Mouse (Mus musculus): ENCODE data around the gene Atf1.

Gene Atf1

GRCm38 (mm10) chr15:100216173-100216572 is 11.4 kb upstream of the Atf1 start:
- DNase-seq (ENCODE audit: low spot score): peak; percentile 36

GRCm38 (mm10) chr15:100218018-100218417 is 9.6 kb upstream of the Atf1 start:
- no peak for DNase-seq (ENCODE audit: low spot score)

GRCm38 (mm10) chr15:100219396-100219795 is 8.2 kb upstream of the Atf1 start:
- DNase-seq (ENCODE audit: low spot score): no peak

GRCm38 (mm10) chr15:100220916-100221315 is 6.7 kb upstream of the Atf1 start:
- DNase-seq (ENCODE audit: low spot score): no peak

DNA sequence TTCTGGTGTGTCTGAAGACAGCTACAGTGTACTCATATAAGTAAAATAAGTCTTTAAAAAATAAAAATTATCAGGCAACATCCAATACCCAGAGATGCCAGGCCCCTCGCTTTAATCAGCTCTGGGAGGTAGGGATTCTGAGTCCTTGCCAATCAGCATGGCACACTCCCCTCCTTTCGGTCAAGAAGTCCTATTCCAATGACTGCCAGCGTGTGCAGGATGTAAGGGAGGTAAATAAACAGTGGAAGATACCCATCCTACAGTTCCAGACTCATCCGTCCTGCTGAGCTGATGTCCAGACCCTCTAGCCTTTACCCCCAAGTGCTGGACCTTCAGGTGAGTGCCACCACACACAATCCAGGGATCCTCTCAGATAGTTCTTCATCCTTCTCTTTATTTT is 2.2 kb upstream of the Atf1 start:
- no peak for DNase-seq (ENCODE audit: low spot score)

DNA sequence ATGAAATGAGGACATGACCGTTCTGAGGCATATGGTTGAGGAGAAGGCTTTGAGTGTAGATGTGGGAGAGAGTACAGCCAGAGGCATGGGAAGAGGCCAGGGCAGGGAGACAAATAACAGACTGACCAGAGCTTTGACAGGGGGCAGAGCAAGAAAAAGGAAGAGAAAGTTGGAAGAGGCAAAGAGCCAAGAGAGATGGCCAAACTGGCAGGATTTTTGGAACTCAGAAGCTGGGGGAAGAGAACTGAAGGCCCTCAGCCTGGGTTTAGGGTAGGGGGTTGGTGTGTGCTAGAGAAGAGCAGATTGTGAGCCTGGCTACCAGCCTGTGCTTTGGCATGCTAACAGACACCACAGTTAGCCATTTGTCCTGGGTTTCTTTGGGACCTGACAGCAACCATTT is 1.7 kb upstream of the Atf1 start:
- no peak for DNase-seq (ENCODE audit: low spot score)

- peak; percentile 58 for DNase-seq (ENCODE audit: low spot score)
Measured at GRCm38 (mm10) chr15:100227031-100227662, 472 bp upstream of the Atf1 start.

GRCm38 (mm10) chr15:100228535-100229336 is 1.1 kb downstream of the Atf1 start:
- no peak for DNase-seq (ENCODE audit: low spot score)

- no peak for DNase-seq (ENCODE audit: low spot score)
Measured at GRCm38 (mm10) chr15:100230655-100231054, 3.0 kb downstream of the Atf1 start.

DNA sequence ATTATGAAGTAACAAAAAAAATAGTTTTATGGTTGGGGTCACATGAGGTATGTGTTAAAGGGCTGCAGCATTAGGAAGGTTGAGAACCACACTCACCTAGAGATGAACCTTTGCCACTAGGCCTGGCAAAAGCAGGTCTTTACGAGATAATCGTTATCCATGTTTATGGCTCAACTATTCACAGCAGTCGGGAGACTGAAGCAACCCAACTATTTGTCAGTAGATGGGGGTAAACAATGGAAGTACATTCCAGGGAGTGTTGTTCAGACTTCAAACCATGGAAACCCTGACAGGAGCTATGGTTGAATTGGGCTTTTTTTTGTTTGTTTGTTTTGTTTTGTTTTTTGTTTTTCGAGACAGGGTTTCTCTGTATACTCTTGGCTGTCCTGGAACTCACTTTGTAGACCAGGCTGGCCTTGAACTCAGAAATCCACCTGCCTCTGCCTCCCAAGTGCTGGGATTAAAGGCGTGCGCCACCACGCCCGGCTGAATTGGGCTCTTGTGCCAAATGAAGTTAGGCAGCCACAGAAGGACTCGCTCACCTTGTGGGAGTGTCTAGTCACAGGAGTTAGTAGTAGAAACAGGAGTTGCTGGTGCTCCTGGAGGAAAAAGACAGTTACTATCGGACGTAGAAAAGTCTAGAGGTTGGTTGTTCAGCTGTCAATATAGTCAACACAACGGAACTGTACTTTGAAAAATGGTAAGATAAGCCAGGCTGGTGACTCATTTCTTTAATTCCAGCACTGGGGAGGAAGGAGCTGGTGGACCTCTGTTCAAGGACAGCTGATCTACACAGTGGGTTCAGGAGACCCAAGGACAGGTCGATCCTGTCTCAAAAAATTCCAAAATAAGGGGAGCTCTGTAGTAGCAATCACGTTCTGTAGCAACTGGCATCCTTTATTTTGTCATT is 4.3 kb downstream of the Atf1 start:
- DNase-seq (ENCODE audit: low spot score): no peak

GRCm38 (mm10) chr15:100235208-100235965 is 7.8 kb downstream of the Atf1 start:
- no peak for DNase-seq (ENCODE audit: low spot score)

- no peak for DNase-seq (ENCODE audit: low spot score)
Measured at GRCm38 (mm10) chr15:100236952-100237351, 9.3 kb downstream of the Atf1 start.

GRCm38 (mm10) chr15:100241780-100242179 is 14.2 kb downstream of the Atf1 start:
- DNase-seq (ENCODE audit: low spot score): no peak

DNA sequence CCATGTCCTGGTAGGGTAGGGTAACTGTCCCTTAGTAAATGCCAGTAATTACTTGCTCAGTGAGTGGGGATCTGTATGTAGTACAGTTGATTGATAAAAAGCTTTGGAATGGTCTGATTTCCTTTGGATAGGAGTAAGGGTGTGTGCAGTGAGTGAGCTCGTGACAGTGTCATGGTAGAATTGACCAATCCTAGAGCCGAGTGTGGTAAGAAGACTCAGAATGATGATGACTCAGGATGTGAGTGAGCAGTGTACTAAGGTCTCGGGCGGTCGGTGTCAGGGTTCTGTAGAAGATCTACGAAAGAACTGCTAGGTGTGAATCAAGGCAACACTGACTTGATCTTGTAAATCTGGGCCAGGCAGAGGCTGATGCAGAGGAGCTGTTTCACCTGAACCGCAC is 18.3 kb downstream of the Atf1 start:
- DNase-seq (ENCODE audit: low spot score): no peak

- DNase-seq (ENCODE audit: low spot score): no peak
Measured at GRCm38 (mm10) chr15:100247296-100247695, 19.7 kb downstream of the Atf1 start.

- no peak for DNase-seq (ENCODE audit: low spot score)
Measured at GRCm38 (mm10) chr15:100248665-100249433, 21.2 kb downstream of the Atf1 start.

DNA sequence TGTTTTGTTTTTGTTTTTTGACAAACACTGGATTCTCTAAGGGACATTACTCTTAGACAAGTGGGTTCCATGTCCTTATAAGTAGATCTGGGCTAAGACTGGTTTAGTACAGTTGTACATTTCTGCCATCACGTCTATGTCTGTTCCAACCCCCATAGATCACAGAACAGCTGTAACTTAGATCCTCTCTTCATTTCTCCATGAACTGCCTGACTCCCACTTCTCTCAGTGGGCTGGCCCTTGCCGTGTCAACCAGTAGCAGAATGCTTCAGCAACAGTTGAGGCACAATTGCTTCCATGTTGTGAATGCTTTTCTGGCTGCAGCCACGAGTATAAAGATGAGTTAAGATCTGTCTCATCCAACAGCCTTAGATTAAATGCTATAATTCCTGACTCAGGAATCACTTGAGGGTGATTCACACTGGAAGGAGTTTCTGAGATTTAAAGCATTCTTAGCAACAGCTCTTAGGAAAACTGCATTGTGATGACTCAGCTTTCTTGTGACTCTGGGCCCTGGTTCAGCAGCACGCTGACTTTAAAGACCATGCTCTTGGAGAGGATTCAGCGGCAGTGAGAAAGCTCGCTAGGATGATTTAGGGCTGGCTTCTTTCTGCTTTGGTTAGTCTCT is 23.6 kb downstream of the Atf1 start:
- DNase-seq (ENCODE audit: low spot score): no peak

DNA sequence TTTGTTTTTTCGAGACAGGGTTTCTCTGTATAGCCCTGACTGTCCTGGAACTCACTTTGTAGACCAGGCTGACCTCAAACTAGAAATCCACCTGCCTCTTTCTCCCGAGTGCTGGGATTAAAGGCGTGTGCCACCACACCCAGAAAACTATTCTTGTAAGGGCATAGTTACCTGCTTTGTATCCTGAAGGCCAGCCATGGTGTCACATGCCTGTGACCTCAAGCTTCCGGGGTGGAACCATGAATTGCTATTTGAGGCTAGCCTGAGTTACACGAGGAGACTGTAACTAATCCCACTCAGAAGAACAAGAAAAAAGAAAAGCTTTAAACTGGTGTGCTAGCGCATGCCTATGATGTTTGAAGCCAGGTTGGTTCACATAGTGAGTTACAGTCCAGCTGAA is 28.8 kb downstream of the Atf1 start:
- DNase-seq (ENCODE audit: low spot score): no peak

GRCm38 (mm10) chr15:100257305-100257704 is 29.7 kb downstream of the Atf1 start:
- no peak for DNase-seq (ENCODE audit: low spot score)

- DNase-seq (ENCODE audit: low spot score): no peak
Measured at GRCm38 (mm10) chr15:100258646-100259425, 31.2 kb downstream of the Atf1 start.

Measured in layer of hippocampus, adult 9-10 months (tissue).